Mouse (Mus musculus) myocyte (in vitro differentiated cells): ENCODE data around the gene Gm38392. TPM values are rescaled to one million over a fixed set of nuclear protein-coding genes. Genes with fewer than 3 reads are reported as not detected.

ENCODE experiments used
- H3K27me3 ChIP-seq: one replicate; pipeline ENCODE4 v1.6.1; 2011; ENCODE audit not compliant: control insufficient read depth, insufficient read depth, insufficient read length
- H3K36me3 ChIP-seq: one replicate; pipeline ENCODE4 v1.6.1; 2011; ENCODE audit not compliant: control insufficient read depth, insufficient read depth
- H3K4me2 ChIP-seq: one replicate; pipeline ENCODE4 v1.6.1; 2011; ENCODE audit warnings: low read depth, control low read depth
- H3K4me3 ChIP-seq: one replicate; pipeline ENCODE4 v1.5.1; 2011; ENCODE audit warnings: mild to moderate bottlenecking, control low read depth, moderate library complexity
- H3K79me2 ChIP-seq: one replicate; pipeline ENCODE4 v1.6.1; 2011; ENCODE audit not compliant: control insufficient read depth, insufficient read depth
- H3ac ChIP-seq: one replicate; pipeline ENCODE4 v1.6.1; 2011; ENCODE audit not compliant: control insufficient read depth, insufficient read length
- CEBPB ChIP-seq: IDR thresholded peaks from 2 replicates; pipeline ENCODE4 v1.6.1; 2011; ENCODE audit warnings: mild to moderate bottlenecking, moderate library complexity; ENCODE audit not compliant: poor library complexity, insufficient read depth, severe bottlenecking
- E2F4 ChIP-seq: IDR thresholded peaks from one replicate; pipeline ENCODE4 v1.6.1; 2011; ENCODE audit warnings: mild to moderate bottlenecking, control low read depth, moderate library complexity; ENCODE audit not compliant: insufficient read depth
- MAX ChIP-seq: IDR thresholded peaks from one replicate; pipeline ENCODE4 v1.6.1; 2011; ENCODE audit warnings: low read depth, mild to moderate bottlenecking, control low read depth
- MYOD1 ChIP-seq, 3 experiments: IDR thresholded peaks; one replicate each; pipeline ENCODE4 v1.6.1; 2011; ENCODE audit warnings: control low read depth in 2 of 3, low read depth in 2 of 3, mild to moderate bottlenecking in 2 of 3, moderate library complexity in 1 of 3; ENCODE audit not compliant: insufficient read length in 2 of 3, control insufficient read depth in 1 of 3
- MYOG ChIP-seq, 3 experiments: IDR thresholded peaks; one replicate each; pipeline ENCODE4 v1.6.1; 2011; ENCODE audit warnings: control low read depth in 2 of 3, low read depth in 2 of 3, mild to moderate bottlenecking in 2 of 3; ENCODE audit not compliant: insufficient read length in 2 of 3, control insufficient read depth in 1 of 3, insufficient read depth in 1 of 3
- POLR2A ChIP-seq: IDR thresholded peaks from one replicate; pipeline ENCODE4 v1.6.1; 2011; ENCODE audit warnings: low read depth, mild to moderate bottlenecking, control low read depth, moderate library complexity; ENCODE audit not compliant: insufficient read length
- POLR2AphosphoS2 ChIP-seq: IDR thresholded peaks from one replicate; pipeline ENCODE4 v1.6.1; 2011; ENCODE audit warnings: low read depth, control low read depth; ENCODE audit not compliant: insufficient read length
- REST ChIP-seq: IDR thresholded peaks from one replicate; pipeline ENCODE4 v1.6.1; 2011; ENCODE audit warnings: mild to moderate bottlenecking, control low read depth, moderate library complexity; ENCODE audit not compliant: insufficient read depth, insufficient read length
- SRF ChIP-seq: IDR thresholded peaks from one replicate; pipeline ENCODE4 v1.6.1; 2011; ENCODE audit warnings: low read depth; ENCODE audit not compliant: control insufficient read depth, insufficient read length
- TCF12 ChIP-seq: IDR thresholded peaks from one replicate; pipeline ENCODE4 v1.6.1; 2011; ENCODE audit warnings: mild to moderate bottlenecking, control low read depth; ENCODE audit not compliant: poor library complexity, insufficient read depth, severe bottlenecking
- TCF3 ChIP-seq: IDR thresholded peaks from one replicate; pipeline ENCODE4 v1.6.1; 2011; ENCODE audit warnings: low read depth, control low read depth; ENCODE audit not compliant: insufficient read length
- USF1 ChIP-seq: IDR thresholded peaks from one replicate; pipeline ENCODE4 v1.6.1; 2011; ENCODE audit warnings: low read depth, mild to moderate bottlenecking, control low read depth, moderate library complexity
- polyA plus RNA-seq: library from polyadenylated mRNA; unstranded; fragments of >200 nt; fragmentation: generic; extraction: Trizol; gene quantifications from one replicate; pipeline ENCODE4 v1.2.1, GENCODE M21; 2012; ENCODE audit warnings: missing spikeins

Gm38392 gene
- polyA plus RNA-seq, 1 experiment = 0.06 TPM

DNA sequence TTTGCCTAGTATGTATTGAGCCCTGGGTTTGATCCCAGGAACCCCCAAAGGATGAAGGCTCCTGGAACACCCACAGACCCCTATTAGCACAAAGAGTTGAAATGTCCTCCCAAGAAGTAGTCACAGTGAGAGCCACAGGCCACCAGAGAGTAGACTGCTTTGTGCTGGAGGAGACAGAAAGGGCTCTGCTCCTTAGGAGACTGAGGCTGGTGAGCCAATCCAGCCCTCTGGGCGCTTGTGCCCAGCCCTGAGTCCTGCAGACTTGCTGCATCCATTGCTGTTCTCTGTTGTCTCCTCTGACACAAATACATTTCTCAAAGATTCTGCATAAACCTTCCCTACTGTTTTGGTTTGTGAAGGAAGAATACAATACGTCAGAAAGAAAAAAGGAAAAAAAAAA lies 76.1 kb downstream of the Gm38392 start:
- no peaks in the 10 kb centered on the region for H3K36me3 ChIP-seq
- H3ac ChIP-seq = no peak overlapping the region
- H3K4me2 ChIP-seq = no peak overlapping the region
- H3K4me3 ChIP-seq = no peak overlapping the region
- no peak for TF ChIP-seq TCF12
- no peak for TF ChIP-seq E2F4
- TF ChIP-seq CEBPB = no peak
- no peak for TF ChIP-seq MYOG (IDR thresholded peaks at IDR 0.05; ENCODE audit: control insufficient read depth in 1 of 3, insufficient read depth in 1 of 3, insufficient read length in 2 of 3, low read depth in 2 of 3)
- TF ChIP-seq MAX = no peak
- TF ChIP-seq POLR2A = no peak
- peaks cover 49% of the 10 kb centered on the region for H3K27me3 ChIP-seq
- H3K79me2 ChIP-seq = no peaks in the 10 kb centered on the region

GRCm38 (mm10) chr3:88210121-88210520 lies 76.9 kb downstream of the Gm38392 start:
- Histone ChIP-seq H3ac (no peak overlapping the region), H3K36me3 (no peaks in the 10 kb centered on the region), H3K27me3 (peaks cover 48% of the 10 kb centered on the region), H3K4me3 (no peak overlapping the region), H3K79me2 (no peaks in the 10 kb centered on the region), H3K4me2 (no peak overlapping the region)
- TF ChIP-seq TCF12 = no peak
- TF ChIP-seq REST = no peak
- no peak for TF ChIP-seq CEBPB
- TF ChIP-seq SRF = no peak
- no peak for TF ChIP-seq E2F4
- no peak for TF ChIP-seq POLR2AphosphoS2
- no peak for TF ChIP-seq MAX
- no peak for TF ChIP-seq MYOD1 (IDR thresholded peaks at IDR 0.05; ENCODE audit: control insufficient read depth in 1 of 3, insufficient read length in 2 of 3, low read depth in 2 of 3)
- TF ChIP-seq MYOG (IDR thresholded peaks at IDR 0.05; ENCODE audit: control insufficient read depth in 1 of 3, insufficient read depth in 1 of 3, insufficient read length in 2 of 3, low read depth in 2 of 3) = no peak
- no peak for TF ChIP-seq USF1
- no peak for TF ChIP-seq POLR2A
- TF ChIP-seq TCF3 = no peak

DNA sequence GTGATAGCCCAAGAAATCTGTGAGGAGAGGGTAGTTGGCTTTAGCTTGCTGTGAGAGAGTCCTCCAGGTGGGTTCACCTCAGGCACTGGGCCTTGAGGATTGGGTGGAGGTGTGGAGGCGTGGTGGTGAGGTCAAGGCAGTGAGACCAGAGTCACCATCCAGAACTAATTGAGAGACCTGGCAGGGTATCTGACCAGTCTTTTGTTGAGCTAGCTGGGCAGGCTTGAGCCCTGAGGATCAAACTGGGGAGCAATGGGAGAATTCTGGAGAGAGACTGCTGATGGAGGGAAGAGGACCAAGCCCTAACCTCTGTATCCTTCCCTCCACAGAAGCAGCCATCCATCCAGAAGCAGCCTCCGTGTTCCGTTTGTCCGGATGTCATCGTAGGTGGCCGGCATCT lies 77.7 kb downstream of the Gm38392 start:
- Histone ChIP-seq H3ac (no peak overlapping the region), H3K4me2 (no peak overlapping the region), H3K79me2 (no peaks in the 10 kb centered on the region), H3K4me3 (no peak overlapping the region), H3K36me3 (no peaks in the 10 kb centered on the region), H3K27me3 (peaks cover 44% of the 10 kb centered on the region)
- TF ChIP-seq SRF (no peak), MYOD1 (IDR thresholded peaks at IDR 0.05; ENCODE audit: control insufficient read depth in 1 of 3, insufficient read length in 2 of 3, low read depth in 2 of 3) (no peak), CEBPB (no peak), REST (no peak), POLR2A (no peak), TCF3 (no peak)

DNA sequence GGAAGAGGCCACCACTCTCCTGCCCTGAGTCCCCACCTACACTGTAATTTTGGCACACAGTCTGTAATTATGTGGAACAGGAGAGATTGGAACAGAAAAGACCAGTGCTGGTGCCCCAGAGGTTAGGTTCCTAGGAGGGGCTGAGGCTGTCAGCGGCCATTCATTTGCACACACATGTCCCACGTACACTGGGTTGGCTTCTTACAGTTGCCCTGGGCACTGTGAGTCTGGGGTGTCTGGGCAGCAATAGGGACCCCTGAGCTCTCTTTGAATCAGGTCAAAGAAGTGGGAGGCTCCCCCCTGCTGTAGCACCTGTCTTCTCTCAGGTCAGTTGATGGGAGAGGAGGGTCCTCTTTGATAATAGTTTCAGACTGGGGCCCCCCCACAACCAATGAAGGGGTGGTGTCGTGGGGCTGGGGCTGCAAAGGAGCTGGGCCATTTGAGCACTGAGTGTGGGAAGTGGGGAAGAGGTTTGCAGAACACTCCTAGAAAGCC lies 78.7 kb downstream of the Gm38392 start:
- Histone ChIP-seq H3K4me3 (no peak overlapping the region), H3K27me3 (peaks cover 43% of the 10 kb centered on the region), H3ac (no peak overlapping the region), H3K79me2 (no peaks in the 10 kb centered on the region), H3K36me3 (no peaks in the 10 kb centered on the region), H3K4me2 (no peak overlapping the region)
- TF ChIP-seq POLR2AphosphoS2 (no peak), REST (no peak), USF1 (no peak), SRF (no peak), TCF3 (no peak), POLR2A (no peak)

DNA sequence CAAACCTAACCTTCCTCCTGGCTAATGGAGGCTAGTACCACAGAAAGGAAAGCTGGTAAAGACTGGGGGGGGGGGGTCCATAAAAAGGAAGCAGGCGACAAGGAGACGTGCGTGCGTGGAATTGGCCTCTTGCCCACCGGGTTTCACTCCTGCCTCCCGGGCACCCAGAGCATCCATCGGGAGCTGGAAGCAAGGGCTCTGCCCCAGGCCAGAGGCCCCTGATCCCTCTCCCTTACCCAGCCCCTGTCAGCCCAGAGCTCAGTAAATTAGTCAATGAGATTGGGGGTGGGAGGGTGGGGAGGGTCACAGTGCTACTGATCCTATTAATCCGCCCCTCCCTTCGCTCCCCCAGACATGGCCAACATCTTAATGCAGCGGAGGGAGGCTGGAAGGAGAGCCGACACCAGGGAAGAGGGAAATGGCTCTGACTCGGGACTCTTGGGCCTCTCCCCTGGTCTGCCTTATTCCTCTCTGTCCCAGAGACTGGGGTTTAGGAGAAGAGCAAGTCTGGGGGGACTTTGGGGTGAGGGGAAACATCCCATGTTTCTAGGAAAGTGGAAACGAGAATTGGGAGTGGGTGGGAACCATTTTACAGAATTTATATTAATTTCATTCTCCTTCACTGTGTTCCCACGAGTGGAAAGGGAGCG lies 79.4 kb downstream of the Gm38392 start:
- no peaks in the 10 kb centered on the region for H3K79me2 ChIP-seq
- H3K4me2 ChIP-seq = no peak overlapping the region
- H3ac ChIP-seq = no peak overlapping the region
- TF ChIP-seq MYOD1 (IDR thresholded peaks at IDR 0.05; ENCODE audit: control insufficient read depth in 1 of 3, insufficient read length in 2 of 3, low read depth in 2 of 3) = no peak
- TF ChIP-seq MYOG (IDR thresholded peaks at IDR 0.05; ENCODE audit: control insufficient read depth in 1 of 3, insufficient read depth in 1 of 3, insufficient read length in 2 of 3, low read depth in 2 of 3) = no peak
- TF ChIP-seq POLR2A = no peak
- TF ChIP-seq POLR2AphosphoS2 = no peak
- TF ChIP-seq USF1 = no peak
- TF ChIP-seq E2F4 = no peak
- no peak for TF ChIP-seq TCF3
- no peak for TF ChIP-seq MAX
- TF ChIP-seq REST = no peak
- no peak for TF ChIP-seq SRF
- no peak for TF ChIP-seq TCF12
- no peak for TF ChIP-seq CEBPB
- no peaks in the 10 kb centered on the region for H3K36me3 ChIP-seq
- H3K27me3 ChIP-seq = peaks cover 45% of the 10 kb centered on the region
- no peak overlapping the region for H3K4me3 ChIP-seq
